Mouse (Mus musculus): ENCODE measurements around the gene Hmox2. TPM values are rescaled to one million over a fixed set of nuclear protein-coding genes. Genes with fewer than 3 reads are reported as not detected.
A peak's percentile ranks its signal among the peaks of the same experiment; 100 is the strongest.
"Not testable (repeated sequence)": the region's sequence is repeated elsewhere in the genome, so short reads cannot be mapped to it uniquely, and the experiment has no call there.

Hmox2 gene
- polyA plus RNA-seq (2014; fragmentation: Nextera tagmentation; extraction: Ambion mirVana) = 91.6 and 96.4 TPM in 2 replicates

- no peaks in the 10 kb centered on the region for H3K9me3 ChIP-seq (ENCODE audit: control insufficient read depth, low read length)
- ATAC-seq (ENCODE audit: low FRiP score, low TSS enrichment) = peak; percentile 92
- H3K36me3 ChIP-seq (ENCODE audit: control insufficient read depth, insufficient read depth, low read length) = no peaks in the 10 kb centered on the region
- 5% methylated on average over 35 of the region's 35 CpGs for WGBS
- H3K4me2 ChIP-seq (ENCODE audit: low read length) = peak within 1 kb of the TSS; percentile 85
- no peaks in the 10 kb centered on the region for H3K27me3 ChIP-seq (ENCODE audit: control insufficient read depth, insufficient read depth, low read length)
- peaks cover 14% of the 10 kb centered on the region for H3K4me1 ChIP-seq (ENCODE audit: control insufficient read depth, insufficient read depth, low read length)
- peak within 1 kb of the TSS; percentile 79 for H3K27ac ChIP-seq (replicated peaks; ENCODE audit: low read depth, low read length)
- peak within 1 kb of the TSS; percentile 90 for H3K4me3 ChIP-seq (replicated peaks; ENCODE audit: low read depth, low read length)
- DNase-seq = peak; percentile 97
- peak within 1 kb of the TSS; percentile 91 for H3K9ac ChIP-seq (replicated peaks; ENCODE audit: low read length)
Measured at GRCm38 (mm10) chr16:4725780-4726527, at the start of gene Hmox2. Hmox2 (plus strand) TSS chr16:4726361.

DNA sequence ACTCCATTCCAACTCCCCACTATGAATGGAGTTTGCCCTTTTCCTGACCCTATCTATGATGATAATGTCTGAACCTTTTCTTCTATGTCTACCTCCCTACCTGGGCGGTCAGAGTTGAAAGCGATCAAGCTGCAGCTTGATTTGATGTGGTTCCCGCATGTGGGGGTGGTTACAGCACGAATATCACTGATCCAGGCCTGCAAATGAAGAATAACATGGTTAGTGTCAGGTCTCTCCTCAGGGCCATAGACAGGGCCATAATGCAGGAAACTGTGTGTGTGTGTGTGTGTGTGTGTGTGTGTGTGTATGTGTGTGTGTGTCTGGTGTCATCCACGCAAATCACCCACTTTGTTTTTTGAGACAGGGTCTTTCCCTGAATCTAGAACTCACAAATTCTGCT lies 49.3 kb upstream of the Hmox2 start:
- H3K27ac ChIP-seq (replicated peaks; ENCODE audit: low read depth, low read length) = no peak overlapping the region
- 94% methylated on average over 5 of the region's 5 CpGs for WGBS
- peaks cover 4% of the 10 kb centered on the region; the same call in 1 of the 2 replicates for H3K4me1 ChIP-seq (ENCODE audit: control insufficient read depth, insufficient read depth, low read length)
- peaks cover 35% of the 10 kb centered on the region for H3K36me3 ChIP-seq (ENCODE audit: control insufficient read depth, insufficient read depth, low read length)
- H3K27me3 ChIP-seq (ENCODE audit: control insufficient read depth, insufficient read depth, low read length) = no peaks in the 10 kb centered on the region
- ATAC-seq (ENCODE audit: low FRiP score, low TSS enrichment) (no peak), DNase-seq (no peak)
- H3K4me3 ChIP-seq (replicated peaks; ENCODE audit: low read depth, low read length) = no peak overlapping the region
- no peak overlapping the region for H3K9ac ChIP-seq (replicated peaks; ENCODE audit: low read length)
- H3K4me2 ChIP-seq (ENCODE audit: low read length) = no peak overlapping the region
- no peaks in the 10 kb centered on the region for H3K9me3 ChIP-seq (ENCODE audit: control insufficient read depth, low read length)

DNA sequence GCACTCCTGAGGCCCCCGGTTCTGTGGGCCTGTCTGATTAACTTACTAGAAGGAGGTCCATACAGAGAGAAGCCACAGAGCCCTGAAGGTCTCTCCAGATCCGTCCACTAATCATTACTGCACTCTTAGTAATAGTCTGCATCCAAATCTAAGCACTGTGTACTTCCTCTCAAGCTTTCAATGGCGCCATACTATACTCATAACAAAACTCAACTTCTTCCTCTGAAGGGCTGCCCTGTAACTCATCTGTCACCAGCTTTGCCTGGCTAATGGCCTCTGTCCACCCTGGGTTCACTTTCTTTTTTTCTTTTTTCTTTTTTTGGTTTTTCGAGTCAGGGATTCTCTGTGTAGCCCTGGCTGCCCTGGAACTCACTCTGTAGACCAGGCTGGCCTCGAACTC lies 48.1 kb upstream of the Hmox2 start:
- peaks cover 32% of the 10 kb centered on the region for H3K36me3 ChIP-seq (ENCODE audit: control insufficient read depth, insufficient read depth, low read length)
- H3K4me2 ChIP-seq (ENCODE audit: low read length) = peak overlapping the region; percentile 95; the same call in 1 of the 2 replicates
- ATAC-seq (ENCODE audit: low FRiP score, low TSS enrichment) (no peak), DNase-seq (no peak)
- H3K9me3 ChIP-seq (ENCODE audit: control insufficient read depth, low read length) = no peaks in the 10 kb centered on the region
- WGBS = 83% methylated on average over 5 of the region's 5 CpGs
- no peak overlapping the region for H3K9ac ChIP-seq (replicated peaks; ENCODE audit: low read length)
- peaks cover 4% of the 10 kb centered on the region; the same call in 1 of the 2 replicates for H3K4me1 ChIP-seq (ENCODE audit: control insufficient read depth, insufficient read depth, low read length)
- H3K4me3 ChIP-seq (replicated peaks; ENCODE audit: low read depth, low read length) = no peak overlapping the region
- no peaks in the 10 kb centered on the region for H3K27me3 ChIP-seq (ENCODE audit: control insufficient read depth, insufficient read depth, low read length)
- H3K27ac ChIP-seq (replicated peaks; ENCODE audit: low read depth, low read length) = no peak overlapping the region

GRCm38 (mm10) chr16:4679121-4680018 lies 46.8 kb upstream of the Hmox2 start, which contains the start of gene Coro7:
Coro7 (minus strand) TSS chr16:4679777.
- no peaks in the 10 kb centered on the region for H3K9me3 ChIP-seq (ENCODE audit: control insufficient read depth, low read length)
- peak; percentile 91 for ATAC-seq (ENCODE audit: low FRiP score, low TSS enrichment)
- H3K9ac ChIP-seq (replicated peaks; ENCODE audit: low read length) = peak within 1 kb of the TSS; percentile 70
- H3K27me3 ChIP-seq (ENCODE audit: control insufficient read depth, insufficient read depth, low read length) = no peaks in the 10 kb centered on the region
- peaks cover 4% of the 10 kb centered on the region; the same call in 1 of the 2 replicates for H3K4me1 ChIP-seq (ENCODE audit: control insufficient read depth, insufficient read depth, low read length)
- peaks cover 19% of the 10 kb centered on the region for H3K36me3 ChIP-seq (ENCODE audit: control insufficient read depth, insufficient read depth, low read length)
- peak; percentile 93 for DNase-seq
- peak within 1 kb of the TSS; percentile 95 for H3K4me2 ChIP-seq (ENCODE audit: low read length)
- H3K27ac ChIP-seq (replicated peaks; ENCODE audit: low read depth, low read length) = peak within 1 kb of the TSS; percentile 49; the same call in 1 of the 2 replicates
- peak within 1 kb of the TSS; percentile 58 for H3K4me3 ChIP-seq (replicated peaks; ENCODE audit: low read depth, low read length)
- WGBS = under 1% methylated on average over 47 of the region's 47 CpGs

DNA sequence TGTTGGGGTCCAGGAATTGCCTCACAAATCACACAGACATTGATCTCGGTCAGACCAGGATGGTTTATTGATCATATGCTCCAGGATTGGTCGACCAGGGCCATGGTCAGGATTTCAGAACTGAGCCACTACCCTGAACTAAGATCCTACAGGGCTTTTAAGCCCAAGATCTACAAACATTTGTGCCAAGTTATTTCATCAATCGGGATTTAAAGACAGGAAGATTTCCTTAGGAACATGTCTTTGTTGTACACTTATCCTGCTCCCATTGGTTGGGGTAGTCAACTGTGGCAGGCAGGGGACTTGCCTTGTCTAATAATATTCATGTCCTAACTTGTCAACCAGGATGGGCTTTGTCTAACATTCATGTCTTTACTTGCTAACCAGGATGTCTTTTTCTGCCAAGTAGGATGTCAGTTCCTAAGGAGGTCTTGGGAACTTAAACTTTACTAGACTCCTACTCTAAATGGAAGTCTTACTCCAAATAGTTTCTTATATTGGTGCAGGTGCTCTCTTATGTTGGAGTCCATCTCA lies 45.2 kb upstream of the Hmox2 start:
- H3K9me3 ChIP-seq (ENCODE audit: control insufficient read depth, low read length); H3K4me3 ChIP-seq (replicated peaks; ENCODE audit: low read depth, low read length); H3K9ac ChIP-seq (replicated peaks; ENCODE audit: low read length); ATAC-seq (ENCODE audit: low FRiP score, low TSS enrichment); H3K27me3 ChIP-seq (ENCODE audit: control insufficient read depth, insufficient read depth, low read length); H3K4me2 ChIP-seq (ENCODE audit: low read length); H3K27ac ChIP-seq (replicated peaks; ENCODE audit: low read depth, low read length); H3K36me3 ChIP-seq (ENCODE audit: control insufficient read depth, insufficient read depth, low read length); DNase-seq: not testable (repeated sequence)
- 81% methylated on average over 3 of the region's 3 CpGs for WGBS
- peaks cover 12% of the 10 kb centered on the region; the same call in 1 of the 2 replicates for H3K4me1 ChIP-seq (ENCODE audit: control insufficient read depth, insufficient read depth, low read length)

DNA sequence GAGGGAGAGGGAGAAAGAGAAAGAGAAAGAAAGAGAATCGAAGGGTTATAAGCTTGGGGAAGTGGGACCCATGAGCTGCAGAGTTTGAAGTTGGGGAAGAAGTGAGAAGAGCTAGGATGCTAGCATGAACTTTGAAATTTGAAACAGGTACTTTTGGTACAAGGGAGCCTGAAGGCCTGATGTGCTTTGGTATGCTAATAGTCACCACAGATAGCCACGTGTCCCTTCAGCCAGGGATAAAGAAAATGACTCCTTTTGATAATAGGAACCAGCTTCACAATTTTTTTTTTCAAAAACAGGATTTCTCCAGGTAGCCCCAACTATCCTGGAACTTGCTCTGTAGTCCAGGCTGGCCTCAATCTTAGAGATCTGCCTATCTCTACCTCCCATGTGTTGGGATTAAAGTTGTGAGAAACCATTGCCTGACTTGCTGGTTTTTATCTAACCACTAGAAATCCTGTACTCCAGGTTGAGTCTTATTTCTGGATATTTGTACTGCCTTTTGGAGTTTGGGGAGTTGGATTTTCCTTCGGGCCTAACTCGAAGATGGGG lies 43.5 kb upstream of the Hmox2 start:
- peak overlapping the region; percentile 89; the same call in 1 of the 2 replicates for H3K4me3 ChIP-seq (replicated peaks; ENCODE audit: low read depth, low read length)
- no peaks in the 10 kb centered on the region for H3K9me3 ChIP-seq (ENCODE audit: control insufficient read depth, low read length)
- WGBS = 82% methylated on average over 4 of the region's 4 CpGs
- H3K27me3 ChIP-seq (ENCODE audit: control insufficient read depth, insufficient read depth, low read length) = no peaks in the 10 kb centered on the region
- ATAC-seq (ENCODE audit: low FRiP score, low TSS enrichment) (no peak), DNase-seq (no peak)
- H3K9ac ChIP-seq (replicated peaks; ENCODE audit: low read length) = no peak overlapping the region
- no peak overlapping the region for H3K27ac ChIP-seq (replicated peaks; ENCODE audit: low read depth, low read length)
- peaks cover 7% of the 10 kb centered on the region for H3K36me3 ChIP-seq (ENCODE audit: control insufficient read depth, insufficient read depth, low read length)
- H3K4me1 ChIP-seq (ENCODE audit: control insufficient read depth, insufficient read depth, low read length) = peaks cover 12% of the 10 kb centered on the region; the same call in 1 of the 2 replicates
- H3K4me2 ChIP-seq (ENCODE audit: low read length) = peak overlapping the region; percentile 94

DNA sequence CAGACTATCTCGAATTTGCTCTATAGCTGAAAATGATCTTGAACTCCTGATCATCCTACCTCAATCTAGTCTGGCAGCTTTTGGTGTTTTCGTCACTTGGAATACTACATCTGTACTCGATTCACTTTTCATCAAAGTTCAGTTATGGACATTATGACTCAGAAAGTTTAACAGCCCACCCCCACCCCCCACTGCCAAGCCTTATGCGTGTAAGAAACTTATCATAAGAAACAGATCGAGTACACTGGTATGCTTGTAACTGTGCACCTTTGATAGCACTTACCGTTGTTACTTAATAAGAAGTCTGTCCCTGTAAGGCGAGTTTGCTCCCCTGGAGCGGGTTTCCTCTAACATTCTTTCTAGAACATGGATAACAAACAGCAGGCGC lies 43.0 kb upstream of the Hmox2 start:
- no peak for ATAC-seq (ENCODE audit: low FRiP score, low TSS enrichment)
- no peak for DNase-seq
- Histone ChIP-seq H3K4me1 (ENCODE audit: control insufficient read depth, insufficient read depth, low read length) (peaks cover 12% of the 10 kb centered on the region; the same call in 1 of the 2 replicates), H3K9me3 (ENCODE audit: control insufficient read depth, low read length) (no peaks in the 10 kb centered on the region), H3K4me2 (ENCODE audit: low read length) (peak overlapping the region; percentile 94), H3K27ac (replicated peaks; ENCODE audit: low read depth, low read length) (peak overlapping the region; percentile 50), H3K9ac (replicated peaks; ENCODE audit: low read length) (peak overlapping the region; percentile 80), H3K36me3 (ENCODE audit: control insufficient read depth, insufficient read depth, low read length) (peaks cover 10% of the 10 kb centered on the region), H3K27me3 (ENCODE audit: control insufficient read depth, insufficient read depth, low read length) (no peaks in the 10 kb centered on the region), H3K4me3 (replicated peaks; ENCODE audit: low read depth, low read length) (peak overlapping the region; percentile 89)
- WGBS = 34% methylated on average over 9 of the region's 9 CpGs
